Mouse (Mus musculus) left cerebral cortex, adult 18-20 months (tissue): ENCODE data around the gene Sp1. TPM values are rescaled to one million over a fixed set of nuclear protein-coding genes. Genes with fewer than 3 reads are reported as not detected.

Experiments
- DNase-seq, 2 experiments: peaks; one replicate each; pipeline ENCODE4 v3.0.0; 2021 to 2022; ENCODE audit warnings: low spot score in 2 of 2, mixed read lengths in 1 of 2
- total RNA-seq, 2 experiments: library from RNA; stranded (reverse); gene quantifications; 2 replicates each; pipeline ENCODE4 v1.2.3; 2021

The Sp1 gene
- total RNA-seq, 2 experiments from 2014 or later = 23.8 to 32.2 TPM

DNA sequence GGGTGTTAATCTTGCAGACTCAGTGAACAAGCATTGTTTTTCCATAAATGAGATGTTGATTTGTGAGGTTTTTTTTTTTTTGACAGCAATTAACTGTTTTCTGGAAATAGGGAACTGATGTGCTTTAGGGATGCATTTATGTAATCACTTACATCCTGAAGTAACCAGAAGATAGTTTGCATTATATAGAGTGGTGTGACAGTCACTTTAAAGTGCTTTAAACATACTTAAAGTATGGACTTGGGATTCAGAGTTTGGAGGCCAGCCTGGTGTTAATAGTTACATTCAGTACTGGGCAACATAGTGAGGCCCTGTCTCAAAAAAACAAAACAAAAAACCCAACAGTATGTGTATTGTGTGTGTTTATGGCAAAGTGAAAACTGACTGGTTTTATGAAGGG is 65.8 kb downstream of the Sp1 start:
- DNase-seq = no peak

- no peak for DNase-seq
Measured at GRCm38 (mm10) chr15:102473246-102473645, 67.3 kb downstream of the Sp1 start.

DNA sequence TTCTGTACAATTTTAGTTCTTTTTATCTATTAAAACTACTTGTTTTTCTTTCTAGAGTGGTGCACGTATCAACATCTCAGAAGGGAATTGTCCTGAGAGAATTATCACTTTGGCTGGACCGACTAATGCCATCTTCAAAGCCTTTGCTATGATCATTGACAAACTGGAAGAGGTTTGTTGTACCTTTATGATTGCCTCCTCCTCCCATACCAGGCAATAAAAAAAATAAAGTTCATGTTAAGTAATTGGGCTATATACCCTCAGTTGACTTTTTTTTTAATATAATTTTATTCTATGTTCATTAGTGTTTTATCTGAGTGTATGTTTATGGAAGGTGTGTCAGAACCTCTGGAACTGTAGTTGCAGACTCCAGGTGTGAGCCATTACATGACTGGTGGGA is 68.6 kb downstream of the Sp1 start:
- DNase-seq = no peak

DNA sequence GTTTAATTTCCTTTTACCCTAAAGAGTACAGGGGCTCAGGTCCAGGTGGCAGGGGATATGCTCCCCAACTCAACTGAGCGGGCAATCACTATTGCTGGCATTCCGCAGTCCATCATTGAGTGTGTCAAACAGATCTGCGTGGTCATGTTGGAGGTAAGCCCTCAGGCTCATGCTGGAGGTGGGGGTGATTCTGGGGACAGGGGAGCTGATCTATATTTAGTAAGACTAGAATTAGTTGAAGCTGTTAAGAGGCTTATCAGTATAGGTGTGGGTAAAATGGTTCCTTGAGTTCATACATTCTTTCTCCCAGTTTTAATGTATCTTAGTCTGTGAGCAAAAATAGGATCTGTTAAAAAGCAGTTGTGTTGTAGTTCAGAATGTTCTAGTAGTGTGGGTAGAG is 77.2 kb downstream of the Sp1 start:
- no peak for DNase-seq

GRCm38 (mm10) chr15:102485853-102486252 is 79.9 kb downstream of the Sp1 start:
- DNase-seq = no peak

Other genes starting within 250 kb of the Sp1 start
- 10 to 100 TPM; 71.0 to 71.7 TPM for gene Zfp740, start 202.9 kb upstream of the Sp1 start, total RNA-seq
- gene Csad, start 201.4 kb upstream of the Sp1 start, total RNA-seq = 10 to 100 TPM; 28.5 to 30.6 TPM
- 1 to 10 TPM in 1 of 2 experiments, under 1 TPM in 1; 0.91 to 1.1 TPM for gene Itgb7, start 174.2 kb upstream of the Sp1 start, total RNA-seq
- 10 to 100 TPM; 12.8 to 15.7 TPM for gene Rarg, start 148.6 kb upstream of the Sp1 start, total RNA-seq
- gene Gm9918, start 135.6 kb upstream of the Sp1 start, total RNA-seq = not detected
- gene Mfsd5, start 126.7 kb upstream of the Sp1 start, total RNA-seq = 10 to 100 TPM; 42.8 to 44.5 TPM
- gene Espl1, start 109.9 kb upstream of the Sp1 start, total RNA-seq = 1 to 10 TPM in 1 of 2 experiments, under 1 TPM in 1; 0.77 to 1.4 TPM
- gene Pfdn5, start 80.0 kb upstream of the Sp1 start, total RNA-seq = 100 to 1,000 TPM; 467 to 479 TPM
- gene Myg1, start 74.4 kb upstream of the Sp1 start, total RNA-seq = 10 to 100 TPM; 55.5 to 61.0 TPM
- gene Aaas, start 55.4 kb upstream of the Sp1 start, total RNA-seq = 10 to 100 TPM; 15.5 to 18.3 TPM
- gene Sp7, start 39.0 kb upstream of the Sp1 start, total RNA-seq = under 1 TPM; 0.44 to 0.68 TPM
- 1 to 10 TPM; 1.7 to 2.1 TPM for gene Amhr2, start 39.2 kb downstream of the Sp1 start, total RNA-seq
- 10 to 100 TPM; 55.0 to 57.5 TPM for gene Prr13, start 52.9 kb downstream of the Sp1 start, total RNA-seq
- 100 to 1,000 TPM; 499 to 503 TPM for gene Pcbp2, start 64.4 kb downstream of the Sp1 start, total RNA-seq
- gene Gm10337, start 97.6 kb downstream of the Sp1 start, total RNA-seq = not detected
- 10 to 100 TPM; 94.3 to 97.3 TPM for gene Map3k12, start 110.9 kb downstream of the Sp1 start, total RNA-seq
- 10 to 100 TPM; 28.8 to 30.3 TPM for gene Tarbp2, start 112.0 kb downstream of the Sp1 start, total RNA-seq
- gene Npff, start 118.8 kb downstream of the Sp1 start, total RNA-seq = 1 to 10 TPM; 2.3 to 3.8 TPM
- gene Gm28047, start 218.9 kb downstream of the Sp1 start, total RNA-seq = not detected
- gene Atf7, start 219.3 kb downstream of the Sp1 start, total RNA-seq = 10 to 100 TPM; 33.9 to 36.3 TPM